Mouse (Mus musculus) hindlimb bud, embryonic 11.5 days (tissue): ENCODE results near the gene Gm10644.
A peak's percentile ranks its signal among the peaks of the same experiment; 100 is the strongest.
"Not testable (repeated sequence)": the region's sequence is repeated elsewhere in the genome, so short reads cannot be mapped to it uniquely, and the experiment has no call there.

Experiments
- DNase-seq: peaks from one replicate; pipeline ENCODE4 v3.0.0-alpha.2; 2012; ENCODE audit warnings: low read depth, low spot score; ENCODE audit errors: extremely low spot score

Gm10644 gene

GRCm38 (mm10) chr8:83955106-83955957 is at the start of gene Gm10644, which contains the start of gene Asf1b:
Gene Gm10644, minus strand, starts transcription at chr8:83955205.
Gene Asf1b, plus strand, starts transcription at chr8:83955507.
- peak; percentile 98 for DNase-seq

GRCm38 (mm10) chr8:84004533-84005201 is 49.7 kb upstream of the Gm10644 start:
- peak; percentile 80 for DNase-seq

GRCm38 (mm10) chr8:84003612-84004246 is 48.7 kb upstream of the Gm10644 start:
- DNase-seq: no peak

- DNase-seq: no peak
These were observed 48.1 kb upstream of the Gm10644 start for GRCm38 (mm10) chr8:84002957-84003611.

- no peak for DNase-seq
These were observed 46.4 kb upstream of the Gm10644 start, which contains the start of gene 1700067K01Rik for GRCm38 (mm10) chr8:84001281-84002000. Gene 1700067K01Rik, plus strand, starts transcription at chr8:84001502.

- DNase-seq: no peak
These were observed 44.8 kb upstream of the Gm10644 start for GRCm38 (mm10) chr8:83999825-84000224.

GRCm38 (mm10) chr8:83999057-83999705 is 44.2 kb upstream of the Gm10644 start:
- DNase-seq: no peak

- DNase-seq: no peak
These were observed 43.4 kb upstream of the Gm10644 start for GRCm38 (mm10) chr8:83998231-83999056.

GRCm38 (mm10) chr8:83997511-83998141 is 42.6 kb upstream of the Gm10644 start, which contains the start of gene Samd1:
Gene Samd1, plus strand, starts transcription at chr8:83997672.
- no peak for DNase-seq

- DNase-seq: no peak
These were observed 41.8 kb upstream of the Gm10644 start for GRCm38 (mm10) chr8:83996567-83997505.

- no peak for DNase-seq
These were observed 41.0 kb upstream of the Gm10644 start for GRCm38 (mm10) chr8:83995973-83996372.

- no peak for DNase-seq
These were observed 39.0 kb upstream of the Gm10644 start for GRCm38 (mm10) chr8:83994030-83994429.

- DNase-seq: no peak
These were observed 37.5 kb upstream of the Gm10644 start for GRCm38 (mm10) chr8:83992488-83992887.

- no peak for DNase-seq
These were observed 35.2 kb upstream of the Gm10644 start for GRCm38 (mm10) chr8:83990170-83990569.

GRCm38 (mm10) chr8:83989243-83989642 is 34.2 kb upstream of the Gm10644 start:
- DNase-seq: no peak

GRCm38 (mm10) chr8:83983222-83983621 is 28.2 kb upstream of the Gm10644 start:
- DNase-seq: not testable (repeated sequence)

- no peak for DNase-seq
These were observed 27.4 kb upstream of the Gm10644 start for GRCm38 (mm10) chr8:83982449-83982848.
